Mouse (Mus musculus): ENCODE measurements around the gene Zfp110.
"Not testable (repeated sequence)": the region's sequence is repeated elsewhere in the genome, so short reads cannot be mapped to it uniquely, and the experiment has no call there.

The Zfp110 gene

GRCm38 (mm10) chr7:12834162-12835120 is at the start of gene Zfp110:
Gene Zfp110 (plus strand): TSS chr7:12834761.
- peak; percentile 81 for DNase-seq (ENCODE audit: low read depth, low spot score)

GRCm38 (mm10) chr7:12787333-12787732 is 47.2 kb upstream of the Zfp110 start:
- DNase-seq (ENCODE audit: low read depth, low spot score), result no peak

- no peak for DNase-seq (ENCODE audit: low read depth, low spot score)
Measured at GRCm38 (mm10) chr7:12788025-12788424, 46.5 kb upstream of the Zfp110 start.

- not testable (repeated sequence) for DNase-seq (ENCODE audit: low read depth, low spot score)
Measured at GRCm38 (mm10) chr7:12792624-12793023, 41.9 kb upstream of the Zfp110 start.

GRCm38 (mm10) chr7:12797971-12798370 is 36.6 kb upstream of the Zfp110 start:
- no peak for DNase-seq (ENCODE audit: low read depth, low spot score)

GRCm38 (mm10) chr7:12799554-12799953 is 35.0 kb upstream of the Zfp110 start:
- DNase-seq (ENCODE audit: low read depth, low spot score), result no peak

GRCm38 (mm10) chr7:12802866-12803726 is 31.5 kb upstream of the Zfp110 start, which contains the start of gene Zscan18:
Gene Zscan18 (minus strand): TSS chr7:12803635.
- DNase-seq (ENCODE audit: low read depth, low spot score), result peak; percentile 85

- DNase-seq (ENCODE audit: low read depth, low spot score), result no peak
Measured at GRCm38 (mm10) chr7:12803727-12804071, 30.9 kb upstream of the Zfp110 start.

- no peak for DNase-seq (ENCODE audit: low read depth, low spot score)
Measured at GRCm38 (mm10) chr7:12815566-12815965, 19.0 kb upstream of the Zfp110 start.

- peak; percentile 81 for DNase-seq (ENCODE audit: low read depth, low spot score)
Measured at GRCm38 (mm10) chr7:12818521-12819295, 15.9 kb upstream of the Zfp110 start, which contains the start of gene Zfp329. Gene Zfp329 (minus strand): TSS chr7:12818858.

GRCm38 (mm10) chr7:12835193-12835671 is 671 bp downstream of the Zfp110 start:
- peak; percentile 1 for DNase-seq (ENCODE audit: low read depth, low spot score)

- no peak for DNase-seq (ENCODE audit: low read depth, low spot score)
Measured at GRCm38 (mm10) chr7:12835779-12836178, 1.2 kb downstream of the Zfp110 start.

GRCm38 (mm10) chr7:12874301-12874700 is 39.7 kb downstream of the Zfp110 start:
- no peak for DNase-seq (ENCODE audit: low read depth, low spot score)

- no peak for DNase-seq (ENCODE audit: low read depth, low spot score)
Measured at GRCm38 (mm10) chr7:12880036-12880435, 45.5 kb downstream of the Zfp110 start.

- DNase-seq (ENCODE audit: low read depth, low spot score), result not testable (repeated sequence)
Measured at GRCm38 (mm10) chr7:12880497-12880896, 45.9 kb downstream of the Zfp110 start.

- DNase-seq (ENCODE audit: low read depth, low spot score), result peak; percentile 92
Measured at GRCm38 (mm10) chr7:12880911-12881660, 46.5 kb downstream of the Zfp110 start, which contains the start of gene Zfp128. Gene Zfp128 (plus strand): TSS chr7:12881177.

- DNase-seq (ENCODE audit: low read depth, low spot score), result no peak
Measured at GRCm38 (mm10) chr7:12886563-12887266, 52.2 kb downstream of the Zfp110 start.

GRCm38 (mm10) chr7:12887585-12887984 is 53.0 kb downstream of the Zfp110 start:
- DNase-seq (ENCODE audit: low read depth, low spot score), result no peak

GRCm38 (mm10) chr7:12890928-12891327 is 56.4 kb downstream of the Zfp110 start:
- no peak for DNase-seq (ENCODE audit: low read depth, low spot score)

GRCm38 (mm10) chr7:12891334-12891733 is 56.8 kb downstream of the Zfp110 start:
- no peak for DNase-seq (ENCODE audit: low read depth, low spot score)
